Mouse (Mus musculus): ENCODE measurements around the gene Vsig10l. TPM values are rescaled to one million over a fixed set of nuclear protein-coding genes. Genes with fewer than 3 reads are reported as not detected.

The Vsig10l gene
- polyA plus RNA-seq (2012; ENCODE audit: insufficient read depth, insufficient read length, missing spikeins) = 1.9 and 3.5 TPM in 2 replicates

DNA sequence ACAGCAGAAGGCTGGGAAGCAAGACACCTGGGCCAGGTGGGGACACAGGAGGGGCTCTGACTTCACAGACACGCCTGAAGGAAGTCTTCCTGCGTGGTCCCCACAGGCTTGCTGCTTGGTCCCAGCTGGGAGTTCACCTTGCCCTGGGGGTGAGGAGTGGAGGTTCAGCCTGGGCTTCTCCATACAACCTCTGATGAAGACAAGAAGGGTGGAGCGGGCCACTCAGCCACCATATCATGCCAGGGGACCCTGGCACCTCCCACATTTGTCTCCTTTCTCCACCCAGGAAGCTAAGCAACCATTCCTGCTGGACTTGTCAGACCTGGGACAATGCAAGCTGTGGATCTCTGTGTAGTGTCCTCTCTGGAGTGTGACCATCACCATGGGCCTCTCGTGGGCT is at the start of gene Vsig10l:
TSS of gene Vsig10l (plus strand) at position 301 of the 400 bp plus-strand sequence.
- Histone ChIP-seq H3K4me1 (ENCODE audit: control insufficient read depth, insufficient read depth, insufficient read length, low read length) (peaks cover 7% of the 10 kb centered on the region), H3K27ac (replicated peaks; ENCODE audit: low read depth, low read length) (no peak within 1 kb of the TSS), H3K4me3 (ENCODE audit: insufficient read depth, low read depth, low read length) (no peak within 1 kb of the TSS)

DNA sequence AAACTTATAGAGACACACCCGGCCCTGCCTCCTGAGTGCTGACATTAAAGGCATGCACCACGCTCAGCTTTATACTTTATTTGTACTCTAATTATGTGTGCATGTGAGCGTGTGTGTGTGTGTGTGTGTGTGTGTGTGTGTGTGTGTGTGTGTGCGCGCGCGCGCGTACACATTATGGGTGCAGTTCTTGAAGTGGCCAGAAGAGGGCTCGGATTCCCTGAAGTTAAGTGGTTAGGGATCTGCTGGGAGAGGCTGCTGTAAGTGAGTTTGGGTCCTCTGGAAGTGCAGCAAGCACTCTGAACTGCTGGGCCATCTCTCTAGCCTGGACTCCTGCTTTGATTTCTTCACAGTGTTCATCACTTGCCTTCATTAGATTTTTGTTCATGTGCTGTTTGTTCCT is 45.7 kb upstream of the Vsig10l start:
- H3K4me1 ChIP-seq (ENCODE audit: control insufficient read depth, insufficient read depth, insufficient read length, low read length) = no peaks in the 10 kb centered on the region
- H3K27ac ChIP-seq (replicated peaks; ENCODE audit: low read depth, low read length) = no peak overlapping the region
- H3K4me3 ChIP-seq (ENCODE audit: insufficient read depth, low read depth, low read length) = no peak overlapping the region

DNA sequence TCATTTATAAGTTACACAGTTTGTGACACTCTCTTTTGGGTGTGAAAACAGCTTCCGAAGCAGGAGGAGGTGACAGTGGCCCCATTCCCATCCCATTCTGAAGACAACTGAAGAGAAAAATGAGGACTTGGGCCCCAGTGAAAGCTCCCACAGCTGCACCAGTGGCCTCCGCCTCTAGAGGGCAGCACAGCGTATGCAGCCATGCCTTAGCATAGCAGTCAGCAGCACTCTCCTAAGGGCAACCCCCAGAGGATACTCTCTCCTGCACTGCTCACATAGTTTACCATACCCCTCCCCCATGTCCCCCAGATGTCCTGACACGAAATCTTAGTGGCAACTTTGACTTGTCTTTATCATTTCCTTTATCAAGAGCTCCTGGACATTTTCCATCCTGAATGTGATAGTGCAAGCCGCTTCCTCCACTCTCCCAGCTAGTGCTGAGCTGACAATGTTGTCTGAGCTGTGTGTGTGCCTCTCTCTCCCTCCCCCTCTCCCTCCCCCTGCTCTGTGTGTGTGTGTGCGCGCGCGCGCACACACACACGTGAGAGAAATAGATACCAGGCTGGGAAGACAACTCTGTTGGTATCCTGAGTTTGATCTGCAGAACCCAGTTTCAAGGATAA is 39.8 kb upstream of the Vsig10l start:
- Histone ChIP-seq H3K4me1 (ENCODE audit: control insufficient read depth, insufficient read depth, insufficient read length, low read length) (peaks cover 2% of the 10 kb centered on the region; the same call in 1 of the 2 replicates), H3K27ac (replicated peaks; ENCODE audit: low read depth, low read length) (no peak overlapping the region)

DNA sequence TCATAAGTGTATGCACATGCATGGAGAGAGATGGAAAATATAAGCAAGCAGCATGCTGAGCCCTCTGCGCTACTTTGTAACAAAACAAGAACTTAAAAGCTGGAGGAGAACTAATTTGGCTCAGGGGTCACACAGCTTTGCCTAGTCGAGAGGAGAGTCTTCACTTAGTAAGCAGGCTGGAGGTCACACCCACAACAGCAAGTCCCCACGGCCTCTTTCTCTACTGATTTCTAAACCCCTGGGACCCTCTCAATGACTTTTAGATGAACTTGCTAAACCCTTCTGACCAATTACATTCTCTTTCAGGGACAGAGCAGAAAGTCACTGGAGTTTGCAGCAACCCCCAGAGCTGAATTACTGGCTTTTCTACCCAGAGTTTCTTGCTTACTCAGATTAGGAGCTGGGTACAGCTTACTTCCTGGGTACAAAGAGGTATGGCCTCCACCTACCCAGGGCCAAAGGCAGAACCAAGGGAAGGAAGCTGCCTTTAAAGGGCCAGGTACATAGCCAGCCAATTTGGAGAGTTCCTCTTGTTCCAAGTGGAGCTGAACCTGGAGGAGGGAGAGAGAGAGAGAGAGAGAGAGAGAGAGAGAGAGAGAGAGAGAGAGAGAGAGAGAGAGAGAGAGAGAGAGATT is 38.8 kb upstream of the Vsig10l start:
- Histone ChIP-seq H3K4me1 (ENCODE audit: control insufficient read depth, insufficient read depth, insufficient read length, low read length) (peaks cover 2% of the 10 kb centered on the region; the same call in 1 of the 2 replicates), H3K4me3 (ENCODE audit: insufficient read depth, low read depth, low read length) (no peak overlapping the region), H3K27ac (replicated peaks; ENCODE audit: low read depth, low read length) (peak overlapping the region; percentile 88)

More for the DNA sequence above, 39.8 kb upstream of the Vsig10l start:
- H3K4me3 ChIP-seq (ENCODE audit: insufficient read depth, low read depth, low read length) = no peak overlapping the region

DNA sequence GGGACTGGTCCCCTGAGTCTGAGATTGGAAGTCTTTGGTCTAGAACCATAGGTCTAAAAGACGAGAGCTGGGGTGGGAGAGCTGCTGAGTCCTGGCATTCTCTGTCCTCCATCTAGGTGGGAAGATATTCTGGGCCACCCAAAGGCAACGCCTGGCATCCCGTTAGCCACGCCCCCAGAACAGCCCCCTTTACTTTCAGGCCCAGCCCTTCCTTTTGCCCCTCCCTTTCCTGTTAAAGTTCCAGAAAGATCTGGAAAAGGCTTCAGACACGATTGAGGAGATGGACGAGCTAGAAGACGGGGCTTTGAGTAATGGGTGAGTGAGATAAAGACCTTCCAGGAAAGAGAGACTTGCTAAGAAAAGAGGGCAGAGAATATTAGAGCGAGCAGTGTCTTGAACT is 35.5 kb upstream of the Vsig10l start, which contains the start of gene Lim2:
TSS of gene Lim2 (plus strand) at position 265 of the 400 bp plus-strand sequence.
- Histone ChIP-seq H3K4me3 (ENCODE audit: insufficient read depth, low read depth, low read length) (no peak within 1 kb of the TSS), H3K4me1 (ENCODE audit: control insufficient read depth, insufficient read depth, insufficient read length, low read length) (peaks cover 2% of the 10 kb centered on the region; the same call in 1 of the 2 replicates), H3K27ac (replicated peaks; ENCODE audit: low read depth, low read length) (no peak within 1 kb of the TSS)

DNA sequence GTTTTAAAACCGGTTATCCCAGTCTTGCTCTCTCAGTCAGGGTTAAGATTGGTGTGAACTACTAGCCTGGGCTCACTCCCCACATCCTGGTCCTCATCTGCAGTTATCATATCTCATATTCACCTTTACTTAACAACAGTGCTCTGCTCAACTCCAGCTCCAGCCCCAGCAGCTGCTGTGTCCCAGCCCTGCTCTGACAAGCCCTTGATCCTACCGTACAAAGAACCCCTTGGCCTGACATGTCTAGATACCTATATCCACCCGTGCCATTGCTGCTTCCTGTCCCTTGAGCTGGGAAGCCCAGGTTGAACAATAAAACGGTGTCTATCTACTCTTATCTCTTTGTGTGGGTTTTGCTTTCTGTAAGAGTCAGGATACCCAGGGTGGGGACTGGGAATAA is 33.5 kb upstream of the Vsig10l start:
- Histone ChIP-seq H3K4me1 (ENCODE audit: control insufficient read depth, insufficient read depth, insufficient read length, low read length) (peaks cover 2% of the 10 kb centered on the region; the same call in 1 of the 2 replicates), H3K27ac (replicated peaks; ENCODE audit: low read depth, low read length) (no peak overlapping the region)

DNA sequence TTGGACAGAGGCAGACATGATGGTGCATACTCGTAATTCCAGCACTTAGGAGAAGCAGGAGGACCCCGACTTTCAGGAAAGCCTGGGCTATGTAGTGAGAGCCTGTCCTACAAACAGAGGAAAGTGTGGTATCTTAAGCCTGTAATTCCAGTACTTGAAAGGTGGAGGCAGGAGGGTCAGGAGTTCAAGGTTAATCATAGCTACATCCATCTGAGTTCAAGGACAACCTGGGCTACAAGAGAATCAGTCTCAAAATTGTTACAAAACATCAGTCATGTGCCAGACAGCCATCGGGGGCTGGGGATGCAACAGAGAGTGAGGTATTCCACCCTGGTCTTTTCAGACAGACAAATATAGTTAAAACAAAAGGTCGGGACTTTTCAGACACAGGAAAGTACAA is 30.1 kb upstream of the Vsig10l start:
- Histone ChIP-seq H3K4me1 (ENCODE audit: control insufficient read depth, insufficient read depth, insufficient read length, low read length) (no peaks in the 10 kb centered on the region), H3K4me3 (ENCODE audit: insufficient read depth, low read depth, low read length) (no peak overlapping the region), H3K27ac (replicated peaks; ENCODE audit: low read depth, low read length) (no peak overlapping the region)

More for the DNA sequence above, 33.5 kb upstream of the Vsig10l start:
- no peak overlapping the region for H3K4me3 ChIP-seq (ENCODE audit: insufficient read depth, low read depth, low read length)

DNA sequence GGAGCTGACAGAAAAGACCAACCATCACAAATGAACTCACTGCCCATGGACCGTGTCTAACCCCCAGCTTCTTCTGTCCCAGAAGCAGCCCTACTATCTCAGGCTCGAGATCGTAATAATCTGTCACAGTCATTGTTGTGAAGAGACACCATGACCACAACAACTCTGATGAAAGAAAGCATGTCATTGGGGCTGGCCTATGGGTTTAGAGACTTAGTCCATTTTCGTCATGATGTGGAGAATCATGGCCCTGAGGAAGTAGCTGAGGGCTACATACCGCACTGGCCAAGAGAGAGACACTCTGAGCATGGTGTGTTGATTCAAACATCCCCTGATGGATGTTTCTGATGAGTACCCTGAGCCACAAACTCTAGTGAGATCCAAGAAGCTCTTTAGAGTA is 28.3 kb upstream of the Vsig10l start:
- H3K27ac ChIP-seq (replicated peaks; ENCODE audit: low read depth, low read length) = no peak overlapping the region
- H3K4me1 ChIP-seq (ENCODE audit: control insufficient read depth, insufficient read depth, insufficient read length, low read length) = no peaks in the 10 kb centered on the region
- no peak overlapping the region for H3K4me3 ChIP-seq (ENCODE audit: insufficient read depth, low read depth, low read length)

DNA sequence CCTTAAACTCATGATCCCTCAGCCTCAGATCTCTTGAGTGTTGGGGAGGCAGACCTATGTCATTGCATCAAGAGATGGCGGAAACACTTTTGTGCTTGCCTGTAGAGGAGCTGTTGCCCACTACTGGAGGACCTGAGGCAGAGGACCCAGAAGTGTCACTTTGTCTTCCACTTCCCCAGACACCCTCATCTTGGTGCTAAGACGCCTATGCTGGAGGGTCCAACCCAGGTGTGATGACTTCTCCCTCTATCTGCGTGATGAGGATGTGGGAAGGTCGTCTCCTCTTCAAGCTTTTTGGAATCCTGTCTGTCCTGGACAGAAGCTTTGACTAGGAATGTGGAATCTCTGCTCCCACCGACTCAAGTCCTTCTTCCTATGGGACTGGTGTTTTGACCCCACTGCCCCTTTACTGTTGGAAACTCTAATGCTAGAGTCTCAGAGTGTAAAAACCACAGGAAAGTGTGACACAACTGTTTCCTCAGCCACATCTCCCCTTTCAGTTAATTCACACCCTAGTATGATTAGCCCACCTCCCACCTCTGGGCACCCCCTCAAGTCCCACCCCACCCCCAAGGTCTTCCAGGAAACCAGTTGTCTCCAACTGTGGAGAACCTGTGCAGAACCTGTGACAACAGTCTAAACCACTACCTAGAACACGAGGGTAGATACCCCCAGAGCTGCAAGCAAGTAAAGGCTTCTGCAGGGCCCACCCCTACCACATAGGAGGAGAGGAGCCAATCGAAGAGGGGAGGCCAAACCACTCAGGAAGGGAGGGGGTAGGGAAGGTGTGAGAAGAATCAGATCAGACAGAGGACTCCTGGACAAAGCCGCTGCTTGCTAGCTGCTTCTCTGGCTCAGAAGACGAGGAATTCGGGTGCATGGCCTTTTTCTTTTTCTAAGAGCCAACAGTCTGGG is 26.4 kb upstream of the Vsig10l start, which contains the start of gene Nkg7:
TSS of gene Nkg7 (plus strand) at position 733 of the 915 bp plus-strand sequence.
- H3K4me3 ChIP-seq (ENCODE audit: insufficient read depth, low read depth, low read length) = no peak within 1 kb of the TSS
- H3K4me1 ChIP-seq (ENCODE audit: control insufficient read depth, insufficient read depth, insufficient read length, low read length) = no peaks in the 10 kb centered on the region
- H3K27ac ChIP-seq (replicated peaks; ENCODE audit: low read depth, low read length) = no peak within 1 kb of the TSS

DNA sequence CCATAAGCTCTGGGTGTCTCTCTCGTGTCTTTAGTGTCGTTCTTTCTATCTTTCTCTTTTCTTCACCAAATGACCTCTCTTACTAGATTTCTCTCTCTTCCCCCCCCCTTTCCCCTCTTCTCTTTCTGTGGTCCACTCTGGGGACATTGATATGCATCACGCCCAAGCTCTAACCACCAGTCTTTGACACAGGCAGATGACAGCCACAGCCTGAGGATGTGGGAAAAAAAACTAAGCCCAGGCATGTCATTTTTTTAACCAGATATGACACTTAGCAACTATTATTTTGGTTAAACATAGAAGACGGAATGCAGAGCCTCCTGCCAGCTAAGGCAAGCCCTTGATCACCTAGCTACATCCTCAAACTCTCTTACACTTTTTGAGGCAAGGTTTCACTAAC is 24.3 kb upstream of the Vsig10l start:
- no peak overlapping the region for H3K4me3 ChIP-seq (ENCODE audit: insufficient read depth, low read depth, low read length)
- no peak overlapping the region for H3K27ac ChIP-seq (replicated peaks; ENCODE audit: low read depth, low read length)

DNA sequence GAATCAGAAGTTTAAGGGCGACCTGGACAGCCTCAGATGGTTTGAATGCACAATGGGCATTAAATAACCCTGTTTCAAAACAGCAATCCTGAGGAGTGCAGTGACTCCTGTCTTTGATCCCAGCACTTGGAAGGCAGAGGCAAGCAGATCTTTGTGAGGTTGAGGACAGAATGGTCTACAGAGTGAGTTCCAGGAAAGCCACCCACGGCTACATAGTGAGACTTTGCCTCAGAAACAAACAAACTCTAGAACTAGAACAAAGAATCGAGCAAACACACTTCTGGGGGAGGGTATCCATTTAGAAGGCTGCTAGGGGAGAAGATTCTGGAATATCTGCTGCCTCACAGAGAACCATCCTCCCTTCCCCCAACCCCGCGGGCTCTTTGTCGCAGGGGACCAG is 22.5 kb upstream of the Vsig10l start, which contains the start of gene Cldnd2:
TSS of gene Cldnd2 (plus strand) at position 301 of the 400 bp plus-strand sequence.
- Histone ChIP-seq H3K4me3 (ENCODE audit: insufficient read depth, low read depth, low read length) (no peak within 1 kb of the TSS), H3K27ac (replicated peaks; ENCODE audit: low read depth, low read length) (no peak within 1 kb of the TSS), H3K4me1 (ENCODE audit: control insufficient read depth, insufficient read depth, insufficient read length, low read length) (peaks cover 4% of the 10 kb centered on the region)

More for the DNA sequence above, 24.3 kb upstream of the Vsig10l start:
- peaks cover 4% of the 10 kb centered on the region for H3K4me1 ChIP-seq (ENCODE audit: control insufficient read depth, insufficient read depth, insufficient read length, low read length)

DNA sequence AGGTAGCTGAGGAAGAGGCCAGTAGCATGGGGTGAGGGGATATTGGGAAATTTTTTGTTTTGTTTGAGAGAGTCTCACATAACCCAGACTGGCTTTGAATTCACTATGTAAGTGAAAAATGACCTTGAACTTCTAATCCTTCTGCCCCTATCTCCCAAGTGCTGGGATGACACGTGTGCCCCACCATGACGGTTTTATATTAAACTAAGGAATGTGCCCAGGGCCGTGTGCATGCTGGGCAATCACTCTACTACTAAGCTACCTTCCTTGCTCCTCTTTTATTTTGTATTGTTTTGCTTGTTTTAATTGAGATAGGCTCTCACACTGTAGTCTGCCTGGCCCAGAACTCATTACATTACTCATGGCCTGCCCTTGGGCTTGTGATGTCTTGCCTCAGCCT is 21.9 kb upstream of the Vsig10l start:
- Histone ChIP-seq H3K27ac (replicated peaks; ENCODE audit: low read depth, low read length) (no peak overlapping the region), H3K4me3 (ENCODE audit: insufficient read depth, low read depth, low read length) (no peak overlapping the region), H3K4me1 (ENCODE audit: control insufficient read depth, insufficient read depth, insufficient read length, low read length) (peaks cover 4% of the 10 kb centered on the region)

DNA sequence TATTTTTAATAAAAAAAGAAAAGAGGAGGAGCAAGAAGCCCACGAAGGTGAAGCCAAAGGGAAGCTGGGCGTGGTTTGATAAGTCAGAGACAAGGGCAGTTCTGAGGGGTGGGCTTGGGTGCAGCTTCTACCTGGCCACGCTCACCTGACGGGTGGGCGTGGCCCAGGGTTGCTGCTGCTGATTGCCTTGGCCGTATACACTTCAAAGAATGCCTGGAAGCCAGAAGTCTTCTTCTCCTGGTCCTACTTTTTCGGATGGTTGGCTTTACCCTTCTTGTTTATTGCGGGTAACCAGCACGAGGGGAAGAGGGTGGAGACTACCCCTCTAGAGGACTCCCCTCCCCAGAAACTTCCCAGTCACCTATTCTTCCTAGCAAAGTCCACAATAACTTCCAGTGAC is 20.3 kb upstream of the Vsig10l start:
- peak overlapping the region; percentile 97 for H3K27ac ChIP-seq (replicated peaks; ENCODE audit: low read depth, low read length)
- H3K4me1 ChIP-seq (ENCODE audit: control insufficient read depth, insufficient read depth, insufficient read length, low read length) = peaks cover 15% of the 10 kb centered on the region
- H3K4me3 ChIP-seq (ENCODE audit: insufficient read depth, low read depth, low read length) = peak overlapping the region; percentile 63

DNA sequence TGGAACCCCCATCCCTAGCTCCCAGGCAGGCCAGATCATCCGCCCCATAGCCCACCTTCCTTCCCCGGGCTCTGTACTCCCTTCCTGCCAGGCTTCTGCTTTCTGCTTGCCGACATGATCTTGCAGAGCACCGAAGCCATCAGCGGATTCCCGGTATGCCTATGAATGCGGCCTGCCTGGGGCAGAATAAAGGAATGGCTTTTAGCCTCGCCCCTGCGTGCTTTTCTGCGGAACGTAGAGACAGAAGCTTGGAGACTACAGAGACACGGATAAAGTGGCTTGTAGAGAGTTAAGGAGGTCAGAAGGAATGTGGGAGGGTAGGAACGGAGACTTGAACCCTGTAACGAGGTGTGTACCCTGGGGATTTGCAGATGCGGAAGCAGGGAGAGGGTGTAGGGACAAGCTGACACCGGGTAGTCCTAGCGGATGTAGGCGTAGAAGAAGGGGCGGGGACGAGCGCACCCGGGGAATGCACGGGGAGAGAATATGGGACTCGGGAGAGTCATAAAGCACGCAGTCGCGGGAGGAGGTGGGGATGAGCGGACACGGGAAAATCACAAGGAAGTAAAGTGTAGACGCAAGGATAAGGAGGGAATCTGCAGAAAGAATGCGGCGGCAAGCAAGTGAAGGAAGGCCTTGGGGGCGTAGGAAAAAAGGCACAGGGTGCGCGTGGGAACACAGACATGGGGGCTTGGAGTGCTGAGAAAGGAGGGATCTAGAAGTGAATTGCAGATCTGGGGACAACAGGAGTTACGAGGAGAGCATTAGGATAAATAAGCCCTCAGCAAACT is 19.6 kb upstream of the Vsig10l start:
- Histone ChIP-seq H3K4me1 (ENCODE audit: control insufficient read depth, insufficient read depth, insufficient read length, low read length) (peaks cover 20% of the 10 kb centered on the region), H3K4me3 (ENCODE audit: insufficient read depth, low read depth, low read length) (peak overlapping the region; percentile 63), H3K27ac (replicated peaks; ENCODE audit: low read depth, low read length) (peak overlapping the region; percentile 97)

All from brown adipose tissue, adult 24 weeks (tissue).